Mouse (Mus musculus) intestine, embryonic 14.5 days (tissue): ENCODE data around the gene Ror1. TPM values are rescaled to one million over a fixed set of nuclear protein-coding genes. Genes with fewer than 3 reads are reported as not detected.

Source experiments
- ATAC-seq: fragments of 200-750 bp; cut with Nextera tagmentation; replicated peaks from 2 replicates; pipeline ENCODE4 v1.8.0; 2017; ENCODE audit warnings: low read depth, moderate number of reproducible peaks, moderate TSS enrichment, moderate library complexity; ENCODE audit not compliant: low FRiP score, low TSS enrichment
- DNase-seq: peaks from one replicate; pipeline ENCODE4 v3.0.0-alpha.2; 2018; ENCODE audit warnings: low spot score
- H3K27ac ChIP-seq: fragments of 300-500 bp; sonication (generic); 2 replicates; pipeline ENCODE4 v1.5.1; 2014; ENCODE audit warnings: low read depth, mild to moderate bottlenecking, control low read depth
- H3K27me3 ChIP-seq: fragments of 300-500 bp; sonication (generic); replicated peaks from 2 replicates; pipeline ENCODE4 v1.6.1; 2014; ENCODE audit warnings: low read length, control low read depth; ENCODE audit not compliant: control insufficient read depth, insufficient read depth
- H3K36me3 ChIP-seq: fragments of 300-500 bp; sonication (generic); 2 replicates; pipeline ENCODE4 v1.6.1; 2014; ENCODE audit warnings: low read length, control low read depth; ENCODE audit not compliant: control insufficient read depth, insufficient read depth
- H3K4me1 ChIP-seq: fragments of 300-500 bp; sonication (generic); replicated peaks from 2 replicates; pipeline ENCODE4 v1.6.1; 2014; ENCODE audit warnings: low read length, control low read depth, mixed read lengths; ENCODE audit not compliant: control insufficient read depth, insufficient read depth
- H3K4me2 ChIP-seq: fragments of 300-500 bp; sonication (generic); 2 replicates; pipeline ENCODE4 v1.6.1; 2014; ENCODE audit warnings: low read length
- H3K4me3 ChIP-seq: fragments of 300-500 bp; sonication (generic); 2 replicates; pipeline ENCODE4 v1.5.1; 2014; ENCODE audit warnings: low read depth, low read length, control low read depth, mixed read lengths
- H3K9ac ChIP-seq: fragments of 300-500 bp; sonication (generic); 2 replicates; pipeline ENCODE4 v1.6.1; 2014; ENCODE audit warnings: mild to moderate bottlenecking, low read length
- H3K9me3 ChIP-seq: fragments of 300-500 bp; sonication (generic); 2 replicates; pipeline ENCODE4 v1.6.1; 2016; ENCODE audit warnings: low read length, control low read depth; ENCODE audit not compliant: control insufficient read depth
- WGBS: fragments of 180-500 bp; shearing (Covaris S2); extraction: QIAGEN DNeasy Blood & Tissue Kit; methylation state at CpG from one replicate; pipeline ENCODE4 v1.1.7; 2014; 5-methylcytosine and 5-hydroxymethylcytosine counted together
- polyA plus RNA-seq: library from polyadenylated mRNA; unstranded; fragments of >200 nt; fragmentation: Nextera tagmentation; extraction: Ambion mirVana; gene quantifications from 2 replicates; pipeline ENCODE4 v1.2.1, GENCODE M21; 2014

The Ror1 gene
- polyA plus RNA-seq, 1 experiment from 2014 or later, result 12.1 TPM

GRCm38 (mm10) chr4:100122436-100122835, 26.8 kb downstream of the Ror1 start:
- Histone ChIP-seq H3K36me3 (no peaks in the 10 kb centered on the region), H3K9me3 (no peaks in the 10 kb centered on the region), H3K27me3 (no peaks in the 10 kb centered on the region), H3K4me1 (no peaks in the 10 kb centered on the region), H3K4me3 (no peak overlapping the region), H3K4me2 (no peak overlapping the region), H3K9ac (no peak overlapping the region), H3K27ac (no peak overlapping the region)
- ATAC-seq (no peak), DNase-seq (no peak)
- WGBS, result 88% methylated on average over 3 of the region's 3 CpGs

GRCm38 (mm10) chr4:100123519-100123918, 27.9 kb downstream of the Ror1 start:
- Histone ChIP-seq H3K4me3 (no peak overlapping the region), H3K9ac (no peak overlapping the region), H3K27me3 (no peaks in the 10 kb centered on the region), H3K27ac (no peak overlapping the region), H3K4me1 (peaks cover 4% of the 10 kb centered on the region; the same call in 1 of the 2 replicates), H3K9me3 (no peaks in the 10 kb centered on the region), H3K36me3 (no peaks in the 10 kb centered on the region), H3K4me2 (no peak overlapping the region)
- no peak for ATAC-seq
- 74% methylated on average over 3 of the region's 3 CpGs for WGBS
- no peak for DNase-seq

- Histone ChIP-seq H3K4me3 (no peak overlapping the region), H3K4me1 (peaks cover 9% of the 10 kb centered on the region), H3K27ac (no peak overlapping the region), H3K4me2 (no peak overlapping the region), H3K9ac (no peak overlapping the region), H3K9me3 (no peaks in the 10 kb centered on the region), H3K36me3 (no peaks in the 10 kb centered on the region), H3K27me3 (no peaks in the 10 kb centered on the region)
- ATAC-seq (no peak), DNase-seq (no peak)
Measured at GRCm38 (mm10) chr4:100124056-100124455, 28.5 kb downstream of the Ror1 start.

- H3K9ac ChIP-seq, result no peak overlapping the region
- H3K36me3 ChIP-seq, result no peaks in the 10 kb centered on the region
- WGBS, result 83% methylated on average over 1 of the region's 1 CpGs
- no peaks in the 10 kb centered on the region for H3K27me3 ChIP-seq
- H3K4me2 ChIP-seq, result no peak overlapping the region
- H3K4me1 ChIP-seq, result peaks cover 15% of the 10 kb centered on the region
- ATAC-seq (no peak), DNase-seq (no peak)
- no peak overlapping the region for H3K4me3 ChIP-seq
- no peak overlapping the region for H3K27ac ChIP-seq
- no peaks in the 10 kb centered on the region for H3K9me3 ChIP-seq
Measured at GRCm38 (mm10) chr4:100124935-100125334, 29.3 kb downstream of the Ror1 start.

- H3K36me3 ChIP-seq, result no peaks in the 10 kb centered on the region
- H3K4me2 ChIP-seq, result no peak overlapping the region
- no peak for DNase-seq
- H3K27me3 ChIP-seq, result no peaks in the 10 kb centered on the region
- ATAC-seq, result no peak
- H3K4me1 ChIP-seq, result peaks cover 15% of the 10 kb centered on the region
- H3K9me3 ChIP-seq, result no peaks in the 10 kb centered on the region
- H3K4me3 ChIP-seq, result no peak overlapping the region
- H3K27ac ChIP-seq, result no peak overlapping the region
- no peak overlapping the region for H3K9ac ChIP-seq
- WGBS, result 71% methylated on average over 12 of the region's 12 CpGs
Measured at GRCm38 (mm10) chr4:100126531-100127310, 31.1 kb downstream of the Ror1 start.

- Histone ChIP-seq H3K4me3 (no peak overlapping the region), H3K4me2 (no peak overlapping the region), H3K36me3 (no peaks in the 10 kb centered on the region), H3K9ac (no peak overlapping the region), H3K27ac (peak overlapping the region; percentile 30; the same call in 1 of the 2 replicates), H3K9me3 (no peaks in the 10 kb centered on the region), H3K27me3 (no peaks in the 10 kb centered on the region), H3K4me1 (peaks cover 15% of the 10 kb centered on the region)
- DNase-seq (no peak), ATAC-seq (no peak)
- WGBS, result 90% methylated on average over 12 of the region's 12 CpGs
Measured at GRCm38 (mm10) chr4:100128026-100128922, 32.7 kb downstream of the Ror1 start.

- Histone ChIP-seq H3K4me2 (no peak overlapping the region), H3K27ac (peak overlapping the region; percentile 30; the same call in 1 of the 2 replicates), H3K9ac (no peak overlapping the region), H3K4me1 (peaks cover 15% of the 10 kb centered on the region), H3K36me3 (no peaks in the 10 kb centered on the region), H3K9me3 (no peaks in the 10 kb centered on the region), H3K4me3 (no peak overlapping the region), H3K27me3 (no peaks in the 10 kb centered on the region)
- DNase-seq (no peak), ATAC-seq (no peak)
- 56% methylated on average over 5 of the region's 5 CpGs for WGBS
Measured at GRCm38 (mm10) chr4:100129201-100129600, 33.6 kb downstream of the Ror1 start.

GRCm38 (mm10) chr4:100130771-100131475, 35.3 kb downstream of the Ror1 start:
- ATAC-seq, result no peak
- Histone ChIP-seq H3K27me3 (no peaks in the 10 kb centered on the region), H3K4me1 (peaks cover 15% of the 10 kb centered on the region), H3K4me2 (no peak overlapping the region), H3K9me3 (no peaks in the 10 kb centered on the region), H3K4me3 (no peak overlapping the region), H3K36me3 (no peaks in the 10 kb centered on the region), H3K9ac (no peak overlapping the region), H3K27ac (no peak overlapping the region)
- WGBS, result 71% methylated on average over 3 of the region's 3 CpGs
- DNase-seq, result no peak
